Mouse (Mus musculus): Measurements from ENCODE around the gene Xrcc3.

The Xrcc3 gene

DNA sequence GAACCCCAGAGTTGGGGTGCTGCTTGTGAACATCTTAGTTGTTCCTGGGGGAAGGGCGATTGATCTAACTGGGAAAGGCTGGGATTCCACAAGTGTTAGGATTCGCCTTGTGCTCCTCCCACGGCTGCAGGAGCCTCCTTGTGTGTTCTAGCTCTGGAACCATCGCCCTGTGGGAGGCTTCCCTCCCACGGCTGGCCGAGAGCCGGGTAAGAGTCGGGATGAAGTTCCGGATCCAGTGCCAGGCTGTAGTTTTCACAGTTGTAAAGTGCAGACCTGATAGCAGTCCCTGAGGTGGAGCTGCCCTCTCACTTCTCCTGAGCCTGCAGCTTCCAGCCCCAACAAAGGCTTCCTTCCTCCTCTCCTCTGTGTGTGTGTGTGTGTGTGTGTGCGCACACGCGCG lies 2.9 kb upstream of the Xrcc3 start:
- peak; percentile 39 for DNase-seq (ENCODE audit: extremely low read depth, low read depth)

- DNase-seq (ENCODE audit: extremely low read depth, low read depth) = no peak
Measured at GRCm38 (mm10) chr12:111814769-111815762, 1.4 kb upstream of the Xrcc3 start.

DNA sequence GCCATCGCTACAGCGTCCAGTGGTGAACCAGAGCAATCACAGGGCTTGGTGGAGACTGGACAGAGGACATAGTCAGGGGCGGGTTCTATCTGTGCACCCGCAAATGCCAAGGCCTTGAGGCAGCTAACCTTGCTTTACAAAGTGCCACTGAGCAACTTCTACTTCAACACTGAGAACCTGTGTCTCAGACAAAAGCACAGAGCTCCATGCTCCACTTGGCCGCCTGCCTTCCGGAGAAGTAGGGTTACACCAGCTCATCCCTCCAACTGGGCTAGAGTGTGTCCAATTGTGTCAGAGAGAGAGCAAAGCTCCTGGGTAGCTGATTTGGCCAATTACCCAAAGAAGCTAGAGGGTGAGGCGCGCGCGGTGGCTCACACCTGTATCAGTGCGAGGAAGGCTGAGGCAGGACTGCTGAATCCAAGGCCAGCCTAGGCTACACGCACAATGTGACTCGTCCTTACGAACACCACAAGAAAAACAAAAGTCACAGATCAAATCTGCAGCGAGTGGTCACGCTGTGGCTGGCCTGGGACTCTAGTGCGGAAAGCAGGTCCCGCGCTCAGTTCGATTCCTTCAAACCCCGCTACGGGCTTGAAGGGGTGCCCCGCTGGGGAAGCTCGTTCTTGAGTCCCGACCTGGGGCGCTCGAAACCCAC lies 435 bp downstream of the Xrcc3 start:
- no peak for DNase-seq (ENCODE audit: extremely low read depth, low read depth)

DNA sequence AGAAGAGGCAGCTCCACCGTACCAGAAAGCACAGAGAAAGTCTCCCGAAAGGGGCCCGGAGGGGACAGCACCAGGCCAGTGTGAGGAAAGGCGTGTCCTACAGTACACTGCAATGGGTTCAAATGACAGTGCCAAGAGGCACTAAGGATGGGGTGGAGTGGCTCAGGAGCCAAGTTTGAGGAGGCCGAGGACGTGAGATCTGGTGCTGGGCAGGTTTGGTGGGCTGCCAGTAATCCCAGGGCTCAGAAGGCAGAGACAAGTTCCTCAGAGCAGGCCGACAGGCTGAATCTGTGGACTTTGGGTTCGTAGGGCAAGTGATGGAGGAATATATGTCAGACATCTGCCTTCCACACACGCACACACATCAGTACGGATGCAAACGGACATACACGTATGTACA lies 1.1 kb downstream of the Xrcc3 start:
- no peak for DNase-seq (ENCODE audit: extremely low read depth, low read depth)

GRCm38 (mm10) chr12:111812075-111812474 lies 1.6 kb downstream of the Xrcc3 start:
- DNase-seq (ENCODE audit: extremely low read depth, low read depth) = no peak

DNA sequence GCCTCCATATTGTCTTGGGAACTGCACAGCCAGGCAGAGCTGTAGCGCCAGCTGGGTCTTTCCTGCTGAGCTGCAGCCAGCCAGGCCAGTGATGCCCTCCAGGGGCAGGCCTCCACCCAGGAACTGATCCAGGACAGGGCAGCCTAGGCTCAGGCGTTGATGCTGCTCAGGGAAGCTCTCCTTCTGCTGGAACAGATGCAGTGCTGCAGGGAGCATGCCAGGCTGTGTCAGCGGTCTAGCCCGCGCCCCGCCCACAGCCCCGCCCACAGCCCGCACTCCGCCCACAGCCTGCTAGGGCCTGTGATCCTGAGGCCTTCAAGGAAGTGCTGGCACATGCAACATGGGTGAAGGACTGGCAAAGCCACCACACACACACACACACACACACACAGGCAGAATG lies 3.9 kb downstream of the Xrcc3 start:
- no peak for DNase-seq (ENCODE audit: extremely low read depth, low read depth)

GRCm38 (mm10) chr12:111808775-111809174 lies 4.9 kb downstream of the Xrcc3 start:
- no peak for DNase-seq (ENCODE audit: extremely low read depth, low read depth)

DNA sequence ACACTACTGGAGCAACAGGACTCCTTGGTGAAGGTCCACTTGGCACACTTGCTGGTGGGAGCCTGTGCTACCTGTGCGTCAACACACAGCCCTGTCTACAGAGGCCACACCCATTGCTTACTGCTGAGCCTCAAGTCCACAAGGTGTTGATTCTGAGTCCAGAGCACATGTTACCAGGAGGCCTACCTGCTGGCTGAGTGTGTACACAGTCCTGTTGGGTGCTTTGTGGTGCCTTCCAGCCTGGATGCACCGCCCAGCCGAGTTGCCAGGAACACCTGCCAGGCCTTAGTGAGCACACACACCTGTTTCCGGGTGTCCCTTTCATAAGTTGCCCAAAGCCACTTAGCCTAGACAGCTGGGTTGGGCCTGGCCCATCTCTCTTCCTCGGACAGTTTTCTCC lies 10.1 kb downstream of the Xrcc3 start:
- no peak for DNase-seq (ENCODE audit: extremely low read depth, low read depth)

DNA sequence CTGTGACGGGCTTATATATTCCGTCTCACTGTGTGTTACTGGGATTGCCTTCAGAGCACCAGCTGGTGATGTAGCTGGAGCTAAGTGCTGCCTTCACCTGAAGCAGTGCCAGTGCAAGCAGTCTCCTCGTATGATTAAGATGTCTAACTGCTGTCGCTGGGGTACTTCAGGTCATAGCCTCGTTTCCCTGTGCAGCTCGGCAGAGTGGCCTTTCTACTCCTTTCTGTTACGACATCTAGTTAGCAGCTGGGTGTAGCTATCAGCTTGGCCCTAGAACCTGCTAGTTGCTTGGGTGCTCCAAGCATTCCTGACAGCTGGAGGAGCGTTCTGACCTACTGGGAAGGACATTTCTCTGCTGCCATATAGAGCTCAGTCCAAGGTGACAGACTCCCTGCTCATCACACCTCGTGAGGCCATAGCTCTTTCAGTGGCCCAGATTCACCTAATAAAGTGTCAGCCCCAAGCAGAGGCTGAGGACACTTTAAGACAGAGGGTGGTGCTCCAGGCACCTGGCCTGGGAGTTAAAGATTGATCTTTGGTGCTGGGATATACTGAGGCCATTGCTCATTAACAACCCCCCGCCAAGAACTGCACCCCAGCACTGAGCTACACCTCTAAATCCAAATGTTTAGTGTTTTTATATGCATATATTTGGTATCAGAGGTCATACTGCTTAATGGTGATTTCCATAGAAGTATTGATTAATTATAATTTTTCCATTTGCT lies 13.1 kb downstream of the Xrcc3 start:
- no peak for DNase-seq (ENCODE audit: extremely low read depth, low read depth)

- DNase-seq (ENCODE audit: extremely low read depth, low read depth) = no peak
Measured at GRCm38 (mm10) chr12:111798493-111798892, 15.2 kb downstream of the Xrcc3 start.

GRCm38 (mm10) chr12:111797251-111797650 lies 16.4 kb downstream of the Xrcc3 start:
- DNase-seq (ENCODE audit: extremely low read depth, low read depth) = no peak

- DNase-seq (ENCODE audit: extremely low read depth, low read depth) = no peak
Measured at GRCm38 (mm10) chr12:111795180-111795895, 18.3 kb downstream of the Xrcc3 start.

GRCm38 (mm10) chr12:111794526-111795179 lies 19.0 kb downstream of the Xrcc3 start:
- DNase-seq (ENCODE audit: extremely low read depth, low read depth) = no peak

DNA sequence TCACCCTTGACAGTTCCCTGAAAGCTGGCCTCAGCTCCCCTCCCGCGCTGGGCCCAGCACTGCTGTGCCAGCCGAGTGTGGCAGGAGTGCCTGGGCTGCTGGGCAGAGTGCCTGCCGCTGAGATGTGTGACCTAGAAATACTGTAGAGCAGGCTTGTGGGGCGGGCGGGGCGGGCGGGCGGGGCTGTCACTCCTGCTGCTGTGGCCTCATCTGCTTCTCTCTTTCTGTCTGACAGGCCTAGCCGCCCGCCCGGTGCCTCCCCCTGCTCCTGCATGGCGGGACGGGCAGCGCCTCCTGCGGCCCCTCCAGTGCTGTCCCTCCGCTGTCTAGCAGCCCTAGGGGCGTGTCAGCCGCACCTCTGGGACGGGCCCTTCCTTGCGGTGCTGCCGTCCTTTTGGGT lies 19.6 kb downstream of the Xrcc3 start:
- no peak for DNase-seq (ENCODE audit: extremely low read depth, low read depth)

DNA sequence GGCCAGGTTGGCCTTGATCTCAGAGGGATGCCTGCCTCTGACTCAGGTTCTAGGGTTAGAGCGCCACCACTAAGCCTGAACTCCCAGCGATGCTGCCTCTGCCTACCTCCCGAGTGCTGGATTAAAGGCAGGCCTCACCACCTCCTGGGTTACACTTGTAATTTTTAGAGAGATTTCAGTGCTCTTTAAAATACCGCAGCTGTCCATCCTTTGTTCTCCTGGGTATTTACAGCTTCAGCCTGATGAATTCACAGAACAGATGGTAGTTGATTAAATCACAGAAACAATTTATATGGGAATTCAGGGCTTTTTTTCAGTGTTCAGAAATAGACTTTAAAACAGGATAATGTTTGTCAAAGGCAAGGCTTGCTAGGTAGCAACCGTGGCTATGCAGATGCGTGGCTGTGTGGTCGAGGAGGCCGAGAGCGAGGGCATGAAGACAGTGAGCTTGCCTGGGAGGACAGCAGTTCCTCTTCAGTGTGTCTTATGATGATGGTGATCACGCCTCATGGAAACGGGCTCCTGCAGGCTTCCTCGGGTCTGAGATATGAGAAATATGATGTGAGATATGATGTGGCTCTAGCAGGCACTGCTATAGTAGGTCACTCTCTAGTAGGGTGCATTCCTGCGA lies 22.1 kb downstream of the Xrcc3 start:
- no peak for DNase-seq (ENCODE audit: extremely low read depth, low read depth)

GRCm38 (mm10) chr12:111790631-111791030 lies 23.0 kb downstream of the Xrcc3 start:
- no peak for DNase-seq (ENCODE audit: extremely low read depth, low read depth)

DNA sequence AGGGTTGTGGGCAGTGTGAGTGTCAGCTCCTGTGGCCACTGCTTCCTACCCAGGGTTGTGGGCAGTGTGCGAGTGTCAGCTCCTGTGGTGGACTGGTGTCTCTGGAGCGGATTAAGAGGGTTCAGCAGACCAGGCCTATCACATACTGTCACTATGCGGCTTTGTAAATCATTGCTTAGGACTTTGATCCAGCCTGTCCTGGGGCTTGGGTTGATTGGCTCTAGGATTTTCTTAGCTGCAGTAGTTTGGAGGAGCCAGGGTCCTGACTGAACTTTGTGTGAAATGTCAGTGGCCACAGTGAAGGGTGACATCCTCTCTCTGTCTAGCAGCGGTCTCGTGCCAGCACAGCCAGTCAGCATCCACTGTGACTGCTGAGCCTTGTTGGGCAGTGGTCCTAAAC lies 23.6 kb downstream of the Xrcc3 start:
- no peak for DNase-seq (ENCODE audit: extremely low read depth, low read depth)

DNA sequence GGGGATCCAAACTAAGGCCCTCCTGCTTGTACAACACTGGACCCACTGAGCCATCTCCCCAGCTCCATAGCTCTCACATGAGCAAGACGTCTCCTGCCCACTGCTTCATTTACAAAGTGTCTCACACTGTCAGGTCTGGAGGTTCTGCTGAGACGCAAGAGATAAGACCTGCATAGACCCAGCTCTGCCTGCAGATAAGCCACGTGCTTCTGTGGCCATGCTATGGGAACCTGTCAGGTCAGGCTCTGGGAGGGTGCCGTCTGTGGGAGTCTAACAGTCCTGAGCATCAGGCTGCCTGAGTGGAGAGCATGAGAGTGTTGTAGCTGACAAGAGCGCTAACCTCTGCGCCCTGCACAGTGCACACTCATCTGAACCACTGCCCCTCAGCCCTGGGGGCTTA lies 26.7 kb downstream of the Xrcc3 start:
- no peak for DNase-seq (ENCODE audit: extremely low read depth, low read depth)

DNA sequence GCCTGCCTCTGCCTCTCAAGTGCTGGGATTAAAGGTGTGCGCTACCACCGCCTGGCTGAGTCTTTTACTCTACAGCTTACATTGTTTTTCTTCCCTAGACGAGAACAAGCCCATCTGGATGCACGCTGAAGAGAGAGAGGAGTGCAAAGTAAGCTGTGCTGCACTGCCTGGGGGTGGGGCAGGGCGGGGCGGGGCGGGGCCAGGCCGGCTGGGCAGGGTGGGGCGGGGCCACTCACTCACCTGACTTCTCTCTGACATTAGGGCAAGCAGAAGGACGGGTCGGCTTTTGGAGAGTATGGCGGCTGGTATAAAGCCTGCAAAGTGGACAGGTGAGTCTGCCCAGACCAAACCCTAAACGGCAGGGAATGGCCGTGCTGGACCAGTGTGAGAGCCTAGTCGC lies 28.5 kb downstream of the Xrcc3 start:
- DNase-seq (ENCODE audit: extremely low read depth, low read depth) = no peak

DNA sequence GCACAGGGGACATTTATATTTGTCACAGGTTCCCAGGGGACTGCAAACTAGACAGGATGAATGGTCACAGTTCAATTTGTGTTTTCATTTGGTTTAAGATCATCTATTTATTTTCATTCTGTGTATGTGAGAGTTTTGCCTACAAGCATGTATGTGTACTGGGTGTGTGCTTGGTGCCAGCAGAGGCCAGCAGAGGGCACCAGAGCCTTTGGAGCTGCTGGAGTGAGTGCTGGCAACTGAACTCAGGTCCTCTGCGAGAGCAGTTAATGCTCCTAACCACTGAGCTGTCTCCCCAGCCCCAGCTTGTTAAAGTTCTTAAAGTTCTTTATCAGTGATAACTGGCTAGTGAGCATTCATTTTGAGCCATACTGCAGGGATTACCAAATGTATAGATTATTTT lies 34.1 kb downstream of the Xrcc3 start:
- DNase-seq (ENCODE audit: extremely low read depth, low read depth) = no peak
